Mouse (Mus musculus): ENCODE measurements around the gene Cers6.

- no peak for TF ChIP-seq CTCF (IDR thresholded peaks at IDR 0.05; ENCODE audit: borderline replicate concordance, insufficient read depth, low read length)
- no peak for TF ChIP-seq POLR2A (IDR thresholded peaks at IDR 0.05; ENCODE audit: low read depth, low read length)
Observed at GRCm38 (mm10) chr2:68951706-68952105, 90.5 kb downstream of the Cers6 start.
